Mouse (Mus musculus) liver, postnatal 0 days (tissue): Measurements from ENCODE around the gene Prkcb.

Experiments
- CTCF ChIP-seq: sonication (generic); IDR thresholded peaks from 2 replicates; pipeline ENCODE4 v1.5.1; 2016; ENCODE audit warnings: antibody characterized with exemption, low read depth
- EP300 ChIP-seq: IDR thresholded peaks from 2 replicates; pipeline ENCODE4 v1.6.1; 2016; ENCODE audit warnings: antibody characterized with exemption, low read depth, mild to moderate bottlenecking

- TF ChIP-seq CTCF (no peak), EP300 (no peak)
Measured at GRCm38 (mm10) chr7:122657423-122658126, 369.0 kb downstream of the Prkcb start.
